Mouse (Mus musculus) lung, embryonic 14.5 days (tissue): ENCODE data around the gene Tom1l1. TPM values are rescaled to one million over a fixed set of nuclear protein-coding genes. Genes with fewer than 3 reads are reported as not detected.

Source experiments
- ATAC-seq: fragments of 200-750 bp; cut with Nextera tagmentation; 2 replicates; pipeline ENCODE4 v1.8.0; 2017; ENCODE audit warnings: mild to moderate bottlenecking, moderate TSS enrichment, moderate library complexity; ENCODE audit not compliant: insufficient read depth
- DNase-seq: peaks from one replicate; pipeline ENCODE4 v3.0.0-alpha.2; 2015
- H3K27ac ChIP-seq: fragments of 300-500 bp; sonication (generic); 2 replicates; pipeline ENCODE4 v1.5.1; 2014; ENCODE audit warnings: low read depth, mild to moderate bottlenecking, moderate library complexity
- H3K27me3 ChIP-seq: fragments of 300-500 bp; sonication (generic); 2 replicates; pipeline ENCODE4 v1.6.1; 2014; ENCODE audit warnings: low read length, control low read depth; ENCODE audit not compliant: insufficient read depth
- H3K36me3 ChIP-seq: fragments of 300-500 bp; sonication (generic); 2 replicates; pipeline ENCODE4 v1.6.1; 2014; ENCODE audit warnings: control low read depth; ENCODE audit not compliant: insufficient read depth
- H3K4me1 ChIP-seq: fragments of 300-500 bp; sonication (generic); 2 replicates; pipeline ENCODE4 v1.6.1; 2014; ENCODE audit warnings: antibody characterized with exemption, control low read depth; ENCODE audit not compliant: insufficient read depth
- H3K4me2 ChIP-seq: fragments of 300-500 bp; sonication (generic); 2 replicates; pipeline ENCODE4 v1.6.1; 2014; ENCODE audit warnings: mild to moderate bottlenecking
- H3K4me3 ChIP-seq: fragments of 300-500 bp; sonication (generic); 2 replicates; pipeline ENCODE4 v1.5.1; 2014; ENCODE audit warnings: low read depth, low read length
- H3K9ac ChIP-seq: fragments of 300-500 bp; sonication (generic); 2 replicates; pipeline ENCODE4 v1.6.1; 2014
- H3K9me3 ChIP-seq: fragments of 300-500 bp; sonication (generic); 2 replicates; pipeline ENCODE4 v1.6.1; 2016; ENCODE audit warnings: low read depth, low read length, control low read depth
- CTCF ChIP-seq: IDR thresholded peaks from 2 replicates; pipeline ENCODE4 v1.5.1; 2016; ENCODE audit warnings: antibody characterized with exemption, low read depth
- WGBS: fragments of 180-500 bp; shearing (Covaris S2); extraction: QIAGEN DNeasy Blood & Tissue Kit; methylation state at CpG from one replicate; pipeline ENCODE4 v1.1.7; 2014; 5-methylcytosine and 5-hydroxymethylcytosine counted together
- polyA plus RNA-seq: library from polyadenylated mRNA; unstranded; fragments of >200 nt; fragmentation: Nextera tagmentation; extraction: Ambion mirVana; gene quantifications from 2 replicates; pipeline ENCODE4 v1.2.1, GENCODE M21; 2014

Gene Tom1l1
- polyA plus RNA-seq, 1 experiment from 2014 or later = 37.6 TPM

DNA sequence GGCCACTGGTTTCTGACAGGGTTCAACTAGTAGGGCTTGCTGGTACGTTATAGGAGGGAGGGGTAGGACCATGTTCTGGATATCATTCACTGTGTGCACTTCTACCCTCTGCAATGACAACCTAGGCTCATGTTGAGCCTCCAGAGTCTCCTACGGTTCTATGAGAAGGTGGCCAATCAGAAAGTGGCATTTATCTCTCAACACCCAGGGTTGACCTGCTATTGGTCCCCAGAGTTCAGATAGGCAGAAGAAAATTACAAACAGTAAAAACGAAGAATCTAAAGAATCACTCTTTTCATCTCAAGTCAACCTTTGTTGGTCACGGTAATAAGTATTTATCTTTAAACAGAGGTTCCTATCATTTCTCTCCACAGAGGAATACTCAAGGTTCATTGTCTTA is 21.2 kb downstream of the Tom1l1 start:
- WGBS = 69% methylated on average over 4 of the region's 4 CpGs
- Histone ChIP-seq H3K4me1 (peaks cover 22% of the 10 kb centered on the region), H3K27ac (peak overlapping the region; percentile 86), H3K27me3 (no peaks in the 10 kb centered on the region), H3K9me3 (no peaks in the 10 kb centered on the region), H3K36me3 (0 out of 2 replicates have a peak, but pooled peaks cover 6% of the 10 kb centered on the region), H3K4me2 (no peak overlapping the region), H3K4me3 (no peak overlapping the region), H3K9ac (no peak overlapping the region)
- TF ChIP-seq CTCF = no peak
- ATAC-seq (no peak), DNase-seq (no peak)

DNA sequence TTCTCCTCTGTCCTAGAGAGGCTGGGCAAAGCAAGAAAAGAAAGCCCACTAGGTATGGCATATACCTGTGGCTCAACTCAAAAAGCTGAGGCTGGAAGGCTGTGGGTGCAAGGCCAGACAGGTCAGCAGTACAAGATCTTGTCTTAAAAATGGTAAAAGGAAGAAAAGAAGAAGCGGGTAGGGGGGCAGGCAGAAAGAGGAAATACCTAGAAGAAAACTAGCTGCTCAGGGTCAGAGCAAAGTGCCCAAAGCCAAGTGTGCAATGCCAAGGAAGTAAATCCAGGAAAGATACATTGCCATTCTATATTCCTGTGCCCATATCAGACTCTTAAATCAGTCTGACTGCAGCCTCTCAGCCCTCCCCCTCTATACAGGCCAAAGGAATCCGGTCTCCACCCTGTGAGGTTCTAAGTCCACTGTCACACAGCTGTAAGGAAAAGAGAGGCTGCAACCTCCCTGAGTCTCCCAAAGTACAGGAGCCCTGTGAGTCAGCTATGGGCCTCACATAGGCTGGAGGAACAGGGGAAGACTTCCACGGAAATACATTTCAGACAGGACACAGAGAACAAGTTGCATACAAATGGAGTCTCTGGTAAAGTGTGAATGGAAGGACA is 21.9 kb downstream of the Tom1l1 start:
- Histone ChIP-seq H3K27me3 (no peaks in the 10 kb centered on the region), H3K4me1 (peaks cover 22% of the 10 kb centered on the region), H3K4me3 (no peak overlapping the region), H3K4me2 (no peak overlapping the region; the same call in 1 of the 2 replicates), H3K36me3 (0 out of 2 replicates have a peak, but pooled peaks cover 9% of the 10 kb centered on the region), H3K27ac (peak overlapping the region; percentile 86), H3K9ac (no peak overlapping the region), H3K9me3 (no peaks in the 10 kb centered on the region)
- ATAC-seq (0 out of 2 replicates have a peak, but pooled peaks have one; percentile 32), DNase-seq (no peak)
- no peak for TF ChIP-seq CTCF
- 58% methylated on average over 3 of the region's 3 CpGs for WGBS

DNA sequence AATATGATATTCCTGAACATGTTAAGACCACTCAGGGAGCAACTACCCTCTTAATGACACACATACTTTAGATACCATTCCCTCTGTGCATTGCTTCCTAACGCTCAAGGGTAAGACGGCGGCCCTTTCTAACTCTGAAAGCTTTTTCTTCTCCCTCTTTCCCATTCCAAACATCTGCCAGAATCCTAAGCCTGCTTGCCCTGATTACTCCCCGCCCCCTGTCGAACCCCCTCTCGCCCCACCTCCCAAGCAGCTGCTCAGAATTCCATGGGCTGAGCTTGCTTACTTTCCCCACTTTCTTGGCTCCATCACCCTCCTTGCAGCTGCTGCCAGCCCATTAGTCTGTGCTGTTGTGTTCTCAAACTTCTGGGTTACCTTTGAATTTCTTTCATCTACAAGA is 23.0 kb downstream of the Tom1l1 start:
- no peaks in the 10 kb centered on the region for H3K27me3 ChIP-seq
- H3K36me3 ChIP-seq = peaks cover 16% of the 10 kb centered on the region
- H3K4me1 ChIP-seq = peaks cover 22% of the 10 kb centered on the region
- H3K4me2 ChIP-seq = peak overlapping the region; percentile 21
- DNase-seq (peak; percentile 86), ATAC-seq (peak; percentile 90)
- no peak overlapping the region for H3K9ac ChIP-seq
- no peak for TF ChIP-seq CTCF
- no peak overlapping the region for H3K4me3 ChIP-seq
- peak overlapping the region; percentile 86 for H3K27ac ChIP-seq
- H3K9me3 ChIP-seq = no peaks in the 10 kb centered on the region
- 8% methylated on average over 6 of the region's 6 CpGs for WGBS

GRCm38 (mm10) chr11:90664345-90664986 is 23.7 kb downstream of the Tom1l1 start:
- H3K9ac ChIP-seq = no peak overlapping the region
- H3K4me2 ChIP-seq = peak overlapping the region; percentile 21
- ATAC-seq = peak; percentile 50

GRCm38 (mm10) chr11:90663618-90664297 is 24.4 kb downstream of the Tom1l1 start:
- DNase-seq (peak; percentile 16), ATAC-seq (no peak)
- WGBS = 45% methylated on average over 5 of the region's 5 CpGs
- H3K9me3 ChIP-seq = no peaks in the 10 kb centered on the region
- TF ChIP-seq CTCF = no peak
- peaks cover 22% of the 10 kb centered on the region for H3K4me1 ChIP-seq
- no peak overlapping the region for H3K4me3 ChIP-seq
- H3K36me3 ChIP-seq = peaks cover 22% of the 10 kb centered on the region
- H3K9ac ChIP-seq = no peak overlapping the region
- peak overlapping the region; percentile 86 for H3K27ac ChIP-seq
- H3K4me2 ChIP-seq = peak overlapping the region; percentile 21
- H3K27me3 ChIP-seq = no peaks in the 10 kb centered on the region

More at GRCm38 (mm10) chr11:90664345-90664986, 23.7 kb downstream of the Tom1l1 start:
- no peak for TF ChIP-seq CTCF
- peak; percentile 53 for DNase-seq
- Histone ChIP-seq H3K9me3 (no peaks in the 10 kb centered on the region), H3K4me1 (peaks cover 22% of the 10 kb centered on the region), H3K27ac (peak overlapping the region; percentile 86), H3K27me3 (no peaks in the 10 kb centered on the region), H3K4me3 (no peak overlapping the region), H3K36me3 (peaks cover 20% of the 10 kb centered on the region)
- WGBS = 6% methylated on average over 8 of the region's 8 CpGs

DNA sequence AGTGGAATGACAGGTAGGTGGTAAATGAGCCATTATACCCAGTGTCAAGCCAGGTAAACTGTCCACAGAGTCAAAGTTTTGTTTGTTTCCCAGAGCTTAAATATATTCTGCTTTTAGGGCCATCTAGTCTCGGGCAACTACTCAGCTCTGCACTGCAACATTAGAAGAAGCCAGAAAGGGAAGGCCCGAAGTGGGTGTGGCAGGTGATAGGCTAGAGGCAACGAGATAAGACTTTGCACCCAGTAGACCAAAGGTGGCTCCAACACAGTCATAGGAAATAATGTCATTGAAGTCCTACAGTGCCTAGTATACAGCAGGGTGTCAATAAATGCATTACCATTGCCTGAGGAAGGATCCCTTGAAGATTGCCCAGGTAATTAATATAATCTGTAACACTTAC is 25.1 kb downstream of the Tom1l1 start:
- DNase-seq = no peak
- no peak overlapping the region for H3K27ac ChIP-seq
- H3K36me3 ChIP-seq = peaks cover 18% of the 10 kb centered on the region
- peaks cover 22% of the 10 kb centered on the region for H3K4me1 ChIP-seq
- H3K9me3 ChIP-seq = no peaks in the 10 kb centered on the region
- WGBS = 57% methylated on average over 3 of the region's 3 CpGs
- no peaks in the 10 kb centered on the region for H3K27me3 ChIP-seq
- no peak overlapping the region for H3K4me3 ChIP-seq
- H3K4me2 ChIP-seq = no peak overlapping the region
- TF ChIP-seq CTCF = no peak
- no peak overlapping the region for H3K9ac ChIP-seq
- ATAC-seq = no peak

DNA sequence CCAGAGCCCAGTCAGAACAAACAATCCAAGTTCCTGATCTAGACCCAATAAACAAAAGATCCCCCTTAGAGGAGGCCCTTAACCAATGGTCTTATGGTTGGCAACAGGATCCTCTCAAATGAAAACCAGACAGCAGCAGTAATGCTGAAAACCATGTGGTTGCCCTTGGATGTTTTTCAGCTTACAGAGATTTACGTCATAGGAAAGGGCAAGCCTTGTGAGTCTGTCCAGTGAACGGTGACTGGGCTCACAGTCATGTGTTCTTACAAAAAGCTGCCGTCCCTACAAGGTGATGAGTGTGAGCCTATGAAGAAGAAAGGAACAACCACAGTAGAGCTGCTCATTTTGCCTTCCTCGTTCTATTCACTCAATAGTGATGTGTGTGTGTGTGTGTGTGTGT is 27.5 kb downstream of the Tom1l1 start:
- no peaks in the 10 kb centered on the region for H3K9me3 ChIP-seq
- no peak overlapping the region for H3K4me2 ChIP-seq
- H3K27ac ChIP-seq = no peak overlapping the region
- TF ChIP-seq CTCF = no peak
- peaks cover 14% of the 10 kb centered on the region for H3K4me1 ChIP-seq
- H3K36me3 ChIP-seq = peaks cover 31% of the 10 kb centered on the region
- DNase-seq = no peak
- no peak overlapping the region for H3K4me3 ChIP-seq
- H3K27me3 ChIP-seq = no peaks in the 10 kb centered on the region
- 85% methylated on average over 4 of the region's 4 CpGs for WGBS
- H3K9ac ChIP-seq = no peak overlapping the region
- ATAC-seq = no peak
